Mouse (Mus musculus): Measurements from ENCODE around the gene Olfr799. TPM values are rescaled to one million over a fixed set of nuclear protein-coding genes. Genes with fewer than 3 reads are reported as not detected.

Gene Olfr799
- polyA plus RNA-seq, 1 experiment from 2014 or later: not detected

- no peaks in the 10 kb centered on the region for H3K9me3 ChIP-seq (replicated peaks; ENCODE audit: control insufficient read depth, low read length, poor library complexity, severe bottlenecking)
- 85% methylated on average over 2 of the region's 2 CpGs for WGBS
- H3K4me3 ChIP-seq (ENCODE audit: low read depth, low read length): no peak within 1 kb of the TSS
- no peak within 1 kb of the TSS for H3K4me2 ChIP-seq (ENCODE audit: low read length)
- no peak within 1 kb of the TSS for H3K9ac ChIP-seq (ENCODE audit: low read depth, low read length)
- no peaks in the 10 kb centered on the region for H3K4me1 ChIP-seq (ENCODE audit: control insufficient read depth, insufficient read depth, low read length)
- no peaks in the 10 kb centered on the region for H3K27me3 ChIP-seq (ENCODE audit: control insufficient read depth, insufficient read depth, low read depth, low read length)
- H3K27ac ChIP-seq (ENCODE audit: low read length): no peak within 1 kb of the TSS
- no peaks in the 10 kb centered on the region for H3K36me3 ChIP-seq (ENCODE audit: control insufficient read depth, insufficient read depth, low read length)
- no peak for ATAC-seq
Measured at GRCm38 (mm10) chr10:129694186-129694585, 56.9 kb downstream of the Olfr799 start, which contains the start of gene Olfr803. TSS of gene Olfr803 (minus strand) at chr10:129694286.

Other genes with a start within 250 kb of the Olfr799 start
- not detected in 2 replicates for gene Olfr785, start 232.1 kb upstream of the Olfr799 start, polyA plus RNA-seq (2015; fragmentation: Nextera tagmentation; extraction: Ambion mirVana)
- not detected in 2 replicates for gene Olfr786, start 210.2 kb upstream of the Olfr799 start, polyA plus RNA-seq (2015; fragmentation: Nextera tagmentation; extraction: Ambion mirVana)
- not detected in 2 replicates for gene Olfr787, start 175.6 kb upstream of the Olfr799 start, polyA plus RNA-seq (2015; fragmentation: Nextera tagmentation; extraction: Ambion mirVana)
- not detected in 2 replicates for gene Olfr788, start 166.5 kb upstream of the Olfr799 start, polyA plus RNA-seq (2015; fragmentation: Nextera tagmentation; extraction: Ambion mirVana)
- gene Olfr789, start 152.7 kb upstream of the Olfr799 start, polyA plus RNA-seq (2015; fragmentation: Nextera tagmentation; extraction: Ambion mirVana): not detected in 2 replicates
- gene Olfr790, start 139.0 kb upstream of the Olfr799 start, polyA plus RNA-seq (2015; fragmentation: Nextera tagmentation; extraction: Ambion mirVana): not detected in 2 replicates
- gene Olfr791, start 115.7 kb upstream of the Olfr799 start, polyA plus RNA-seq (2015; fragmentation: Nextera tagmentation; extraction: Ambion mirVana): not detected in 2 replicates
- not detected in 2 replicates for gene Olfr792, start 98.3 kb upstream of the Olfr799 start, polyA plus RNA-seq (2015; fragmentation: Nextera tagmentation; extraction: Ambion mirVana)
- not detected in 2 replicates for gene Olfr794, start 69.8 kb upstream of the Olfr799 start, polyA plus RNA-seq (2015; fragmentation: Nextera tagmentation; extraction: Ambion mirVana)
- not detected in 2 replicates for gene Olfr796, start 24.9 kb upstream of the Olfr799 start, polyA plus RNA-seq (2015; fragmentation: Nextera tagmentation; extraction: Ambion mirVana)
- gene Olfr798, start 9.6 kb upstream of the Olfr799 start, polyA plus RNA-seq (2015; fragmentation: Nextera tagmentation; extraction: Ambion mirVana): not detected in 2 replicates
- gene Olfr800, start 20.2 kb downstream of the Olfr799 start, polyA plus RNA-seq (2015; fragmentation: Nextera tagmentation; extraction: Ambion mirVana): not detected in 2 replicates
- gene Olfr801, start 36.4 kb downstream of the Olfr799 start, polyA plus RNA-seq (2015; fragmentation: Nextera tagmentation; extraction: Ambion mirVana): not detected in 2 replicates
- 0.05 TPM in 1 of 2 replicates, not detected in the other for gene Olfr802, start 50.7 kb downstream of the Olfr799 start, polyA plus RNA-seq (2015; fragmentation: Nextera tagmentation; extraction: Ambion mirVana)
- not detected in 2 replicates for gene Olfr803, start 56.8 kb downstream of the Olfr799 start, polyA plus RNA-seq (2015; fragmentation: Nextera tagmentation; extraction: Ambion mirVana)
- not detected in 2 replicates for gene Olfr804, start 65.7 kb downstream of the Olfr799 start, polyA plus RNA-seq (2015; fragmentation: Nextera tagmentation; extraction: Ambion mirVana)
- not detected in 2 replicates for gene Olfr805, start 91.9 kb downstream of the Olfr799 start, polyA plus RNA-seq (2015; fragmentation: Nextera tagmentation; extraction: Ambion mirVana)
- not detected in 2 replicates for gene Olfr806, start 104.4 kb downstream of the Olfr799 start, polyA plus RNA-seq (2015; fragmentation: Nextera tagmentation; extraction: Ambion mirVana)
- not detected in 2 replicates for gene Olfr807, start 120.3 kb downstream of the Olfr799 start, polyA plus RNA-seq (2015; fragmentation: Nextera tagmentation; extraction: Ambion mirVana)
- gene Olfr808, start 128.0 kb downstream of the Olfr799 start, polyA plus RNA-seq (2015; fragmentation: Nextera tagmentation; extraction: Ambion mirVana): not detected in 2 replicates
- not detected in 2 replicates for gene Olfr809, start 137.2 kb downstream of the Olfr799 start, polyA plus RNA-seq (2015; fragmentation: Nextera tagmentation; extraction: Ambion mirVana)
- not detected in 2 replicates for gene Olfr810, start 157.4 kb downstream of the Olfr799 start, polyA plus RNA-seq (2015; fragmentation: Nextera tagmentation; extraction: Ambion mirVana)
- not detected in 2 replicates for gene Olfr811, start 166.9 kb downstream of the Olfr799 start, polyA plus RNA-seq (2015; fragmentation: Nextera tagmentation; extraction: Ambion mirVana)
- not detected in 2 replicates for gene Olfr812, start 208.6 kb downstream of the Olfr799 start, polyA plus RNA-seq (2015; fragmentation: Nextera tagmentation; extraction: Ambion mirVana)
- gene Olfr813, start 217.9 kb downstream of the Olfr799 start, polyA plus RNA-seq (2015; fragmentation: Nextera tagmentation; extraction: Ambion mirVana): not detected in 2 replicates
- gene Olfr814, start 242.4 kb downstream of the Olfr799 start, polyA plus RNA-seq (2015; fragmentation: Nextera tagmentation; extraction: Ambion mirVana): not detected in 2 replicates

All from midbrain, embryonic 16.5 days (tissue).